Mouse (Mus musculus): ENCODE measurements at regions not wholly inside any gene's neighbourhood (a gene's known extent, or its start where the extent isn't known, plus 50 kb on each side); places are given as distances from the start of the nearest gene placed in this dataset.

- Histone ChIP-seq H3K4me1 (ENCODE audit: insufficient read depth, low read depth, low read length) (no peaks in the 10 kb centered on the region), H3K9me3 (replicated peaks) (no peaks in the 10 kb centered on the region), H3K4me3 (ENCODE audit: low read depth, low read length) (no peak overlapping the region), H3K36me3 (replicated peaks) (no peaks in the 10 kb centered on the region), H3K27me3 (ENCODE audit: insufficient read depth, low read length) (no peaks in the 10 kb centered on the region)
- ATAC-seq (ENCODE audit: extremely low read depth, insufficient number of reproducible peaks, low FRiP score, poor library complexity, severe bottlenecking) (no peak), DNase-seq (ENCODE audit: low spot score) (no peak)
- TF ChIP-seq CTCF (IDR thresholded peaks at IDR 0.05; ENCODE audit: low read depth, low read length): no peak
- no peak for TF ChIP-seq POLR2AphosphoS5 (IDR thresholded peaks at IDR 0.05; ENCODE audit: insufficient replicate concordance, low read depth, low read length)
These were observed 159.9 kb upstream of the Tmco5 start for GRCm38 (mm10) chr2:116718637-116719036.

GRCm38 (mm10) chr2:116727591-116727990, 150.9 kb upstream of the Tmco5 start:
- Histone ChIP-seq H3K4me3 (ENCODE audit: low read depth, low read length) (no peak overlapping the region), H3K27me3 (ENCODE audit: insufficient read depth, low read length) (no peaks in the 10 kb centered on the region), H3K4me1 (ENCODE audit: insufficient read depth, low read depth, low read length) (no peaks in the 10 kb centered on the region), H3K9me3 (replicated peaks) (no peaks in the 10 kb centered on the region), H3K36me3 (replicated peaks) (no peaks in the 10 kb centered on the region)
- TF ChIP-seq TAL1 (conservative IDR thresholded peaks at IDR 0.05; ENCODE audit: low read depth, low read length) (no peak), GATA1 (IDR thresholded peaks at IDR 0.05; ENCODE audit: borderline replicate concordance, low read length) (no peak), GATA2 (IDR thresholded peaks at IDR 0.05; ENCODE audit: borderline replicate concordance, low read depth, low read length) (no peak), CTCF (IDR thresholded peaks at IDR 0.05; ENCODE audit: low read depth, low read length) (no peak), POLR2AphosphoS5 (IDR thresholded peaks at IDR 0.05; ENCODE audit: insufficient replicate concordance, low read depth, low read length) (no peak)
- ATAC-seq (ENCODE audit: extremely low read depth, insufficient number of reproducible peaks, low FRiP score, poor library complexity, severe bottlenecking) (no peak), DNase-seq (ENCODE audit: low spot score) (no peak)

DNA sequence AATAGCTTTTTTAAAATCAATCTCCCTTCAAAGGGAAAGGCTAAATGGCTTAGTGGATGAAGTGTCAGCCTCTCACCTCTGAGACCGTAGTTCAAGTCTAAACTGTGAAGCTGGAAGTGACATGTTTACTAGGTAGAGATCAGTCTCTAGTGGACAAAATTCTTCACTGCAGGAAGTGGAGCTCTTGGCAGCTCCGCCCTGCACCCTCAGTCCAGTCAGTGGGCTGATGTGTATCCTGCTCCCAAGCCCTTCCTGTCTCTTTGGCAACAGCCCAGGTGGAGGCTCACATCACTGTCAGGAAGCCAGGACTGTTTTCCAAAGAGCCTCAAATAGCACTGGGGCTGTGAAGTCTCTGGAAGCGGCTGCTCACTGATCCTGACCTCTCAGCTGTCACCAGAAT, 142.8 kb upstream of the Tmco5 start:
- no peaks in the 10 kb centered on the region for H3K36me3 ChIP-seq (replicated peaks)
- DNase-seq (ENCODE audit: low spot score) (no peak), ATAC-seq (ENCODE audit: extremely low read depth, insufficient number of reproducible peaks, low FRiP score, poor library complexity, severe bottlenecking) (no peak)
- H3K4me3 ChIP-seq (ENCODE audit: low read depth, low read length): no peak overlapping the region
- H3K4me1 ChIP-seq (ENCODE audit: insufficient read depth, low read depth, low read length): no peaks in the 10 kb centered on the region
- TF ChIP-seq CTCF (IDR thresholded peaks at IDR 0.05; ENCODE audit: low read depth, low read length): no peak
- H3K9me3 ChIP-seq (replicated peaks): no peaks in the 10 kb centered on the region
- H3K27me3 ChIP-seq (ENCODE audit: insufficient read depth, low read length): no peaks in the 10 kb centered on the region

GRCm38 (mm10) chr2:116768459-116769047, 109.9 kb upstream of the Tmco5 start:
- H3K9me3 ChIP-seq (replicated peaks): no peaks in the 10 kb centered on the region
- no peak overlapping the region for H3K4me3 ChIP-seq (ENCODE audit: low read depth, low read length)
- DNase-seq (ENCODE audit: low spot score) (no peak), ATAC-seq (ENCODE audit: extremely low read depth, insufficient number of reproducible peaks, low FRiP score, poor library complexity, severe bottlenecking) (no peak)
- no peak for TF ChIP-seq GATA1 (IDR thresholded peaks at IDR 0.05; ENCODE audit: borderline replicate concordance, low read length)
- no peak for TF ChIP-seq POLR2AphosphoS5 (IDR thresholded peaks at IDR 0.05; ENCODE audit: insufficient replicate concordance, low read depth, low read length)
- no peak for TF ChIP-seq TAL1 (conservative IDR thresholded peaks at IDR 0.05; ENCODE audit: low read depth, low read length)
- no peak for TF ChIP-seq CTCF (IDR thresholded peaks at IDR 0.05; ENCODE audit: low read depth, low read length)
- no peak for TF ChIP-seq GATA2 (IDR thresholded peaks at IDR 0.05; ENCODE audit: borderline replicate concordance, low read depth, low read length)
- H3K4me1 ChIP-seq (ENCODE audit: insufficient read depth, low read depth, low read length): no peaks in the 10 kb centered on the region
- no peaks in the 10 kb centered on the region for H3K27me3 ChIP-seq (ENCODE audit: insufficient read depth, low read length)
- H3K36me3 ChIP-seq (replicated peaks): no peaks in the 10 kb centered on the region

DNA sequence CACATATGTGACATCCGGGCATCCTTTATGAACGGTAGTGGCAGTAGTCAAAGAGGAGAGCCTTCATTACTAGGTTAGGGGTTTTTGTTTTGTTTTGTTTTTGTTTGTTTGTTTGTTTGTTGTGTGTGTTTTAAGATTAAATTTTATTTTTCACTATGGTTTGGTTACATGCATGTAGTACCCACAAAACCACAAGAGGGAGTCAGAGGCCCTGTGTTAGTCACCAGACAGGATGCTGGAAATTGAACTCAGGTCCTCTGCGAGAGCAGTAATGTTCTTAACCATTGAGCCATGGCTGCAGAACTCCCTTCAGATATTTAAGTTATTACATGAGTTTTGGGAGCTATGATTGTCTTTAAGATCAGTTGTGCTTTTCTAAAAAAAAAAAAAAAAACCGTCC, 109.3 kb upstream of the Tmco5 start:
- ATAC-seq (ENCODE audit: extremely low read depth, insufficient number of reproducible peaks, low FRiP score, poor library complexity, severe bottlenecking): no peak
- no peak for TF ChIP-seq GATA2 (IDR thresholded peaks at IDR 0.05; ENCODE audit: borderline replicate concordance, low read depth, low read length)
- no peak for TF ChIP-seq TAL1 (conservative IDR thresholded peaks at IDR 0.05; ENCODE audit: low read depth, low read length)
- TF ChIP-seq CTCF (IDR thresholded peaks at IDR 0.05; ENCODE audit: low read depth, low read length): no peak
- no peak for TF ChIP-seq GATA1 (IDR thresholded peaks at IDR 0.05; ENCODE audit: borderline replicate concordance, low read length)
- TF ChIP-seq POLR2AphosphoS5 (IDR thresholded peaks at IDR 0.05; ENCODE audit: insufficient replicate concordance, low read depth, low read length): no peak
- no peaks in the 10 kb centered on the region for H3K36me3 ChIP-seq (replicated peaks)
- H3K4me1 ChIP-seq (ENCODE audit: insufficient read depth, low read depth, low read length): no peaks in the 10 kb centered on the region
- H3K4me3 ChIP-seq (ENCODE audit: low read depth, low read length): no peak overlapping the region
- DNase-seq (ENCODE audit: low spot score): no peak
- no peaks in the 10 kb centered on the region for H3K9me3 ChIP-seq (replicated peaks)
- no peaks in the 10 kb centered on the region for H3K27me3 ChIP-seq (ENCODE audit: insufficient read depth, low read length)

- Histone ChIP-seq H3K36me3 (replicated peaks) (no peaks in the 10 kb centered on the region), H3K4me1 (ENCODE audit: insufficient read depth, low read depth, low read length) (no peaks in the 10 kb centered on the region), H3K9me3 (replicated peaks) (no peaks in the 10 kb centered on the region), H3K4me3 (ENCODE audit: low read depth, low read length) (no peak overlapping the region), H3K27me3 (ENCODE audit: insufficient read depth, low read length) (no peaks in the 10 kb centered on the region)
- TF ChIP-seq GATA2 (IDR thresholded peaks at IDR 0.05; ENCODE audit: borderline replicate concordance, low read depth, low read length): no peak
- TF ChIP-seq TAL1 (conservative IDR thresholded peaks at IDR 0.05; ENCODE audit: low read depth, low read length): no peak
- no peak for DNase-seq (ENCODE audit: low spot score)
- no peak for ATAC-seq (ENCODE audit: extremely low read depth, insufficient number of reproducible peaks, low FRiP score, poor library complexity, severe bottlenecking)
These were observed 105.9 kb upstream of the Tmco5 start for GRCm38 (mm10) chr2:116772569-116772968.

DNA sequence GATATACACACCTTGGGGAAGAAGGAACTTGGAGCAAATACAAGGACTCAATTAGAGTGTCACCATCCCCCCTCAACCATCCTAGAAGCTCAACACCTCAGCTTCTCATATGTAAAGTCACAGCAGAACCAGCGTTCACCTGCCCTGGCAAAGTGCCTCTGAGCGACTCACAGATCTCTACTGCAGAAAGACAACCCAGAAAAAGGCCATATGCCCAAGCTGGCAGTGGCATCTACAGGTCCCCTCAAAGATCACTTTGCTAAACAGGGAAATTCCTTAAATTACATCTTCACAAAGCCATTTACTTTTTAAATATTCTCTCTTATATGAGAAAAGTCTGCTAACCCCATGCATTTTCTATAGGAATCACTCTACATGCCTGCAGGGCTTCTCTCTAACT, 78.3 kb upstream of the Tmco5 start:
- H3K36me3 ChIP-seq (replicated peaks): no peaks in the 10 kb centered on the region
- no peak overlapping the region for H3K4me3 ChIP-seq (ENCODE audit: low read depth, low read length)
- TF ChIP-seq CTCF (IDR thresholded peaks at IDR 0.05; ENCODE audit: low read depth, low read length) (no peak), GATA2 (IDR thresholded peaks at IDR 0.05; ENCODE audit: borderline replicate concordance, low read depth, low read length) (no peak), POLR2AphosphoS5 (IDR thresholded peaks at IDR 0.05; ENCODE audit: insufficient replicate concordance, low read depth, low read length) (no peak), TAL1 (conservative IDR thresholded peaks at IDR 0.05; ENCODE audit: low read depth, low read length) (no peak)
- no peaks in the 10 kb centered on the region for H3K4me1 ChIP-seq (ENCODE audit: insufficient read depth, low read depth, low read length)
- no peak for ATAC-seq (ENCODE audit: extremely low read depth, insufficient number of reproducible peaks, low FRiP score, poor library complexity, severe bottlenecking)
- H3K27me3 ChIP-seq (ENCODE audit: insufficient read depth, low read length): no peaks in the 10 kb centered on the region
- no peaks in the 10 kb centered on the region for H3K9me3 ChIP-seq (replicated peaks)
- DNase-seq (ENCODE audit: low spot score): no peak
